Mouse (Mus musculus) small intestine, adult 2 months (tissue): ENCODE results near the gene Drd5. TPM values are rescaled to one million over a fixed set of nuclear protein-coding genes. Genes with fewer than 3 reads are reported as not detected.

ENCODE experiments used
- H3K27ac ChIP-seq: fragments of 200-500 bp; 2 replicates; pipeline ENCODE4 v1.5.1; 2012; ENCODE audit warnings: low read depth, low read length, control low read depth, inconsistent platforms; ENCODE audit not compliant: insufficient read depth
- H3K27me3 ChIP-seq: fragments of 200-500 bp; 2 replicates; pipeline ENCODE4 v1.6.1; 2012; ENCODE audit warnings: mild to moderate bottlenecking, moderate library complexity, low read length, inconsistent platforms; ENCODE audit not compliant: control insufficient read depth, insufficient read depth
- H3K36me3 ChIP-seq: fragments of 200-500 bp; 2 replicates; pipeline ENCODE4 v1.6.1; 2012; ENCODE audit warnings: mild to moderate bottlenecking, low read length, control low read depth, inconsistent platforms; ENCODE audit not compliant: control insufficient read depth, insufficient read depth
- H3K4me1 ChIP-seq: fragments of 200-500 bp; 2 replicates; pipeline ENCODE4 v1.6.1; 2012; ENCODE audit warnings: low read length, inconsistent platforms, mixed read lengths; ENCODE audit not compliant: control insufficient read depth, insufficient read depth, insufficient read length
- H3K4me3 ChIP-seq: fragments of 200-500 bp; 2 replicates; pipeline ENCODE4 v1.5.1; 2012; ENCODE audit warnings: low read depth, mild to moderate bottlenecking, control low read depth, inconsistent platforms, low read length, moderate library complexity
- CTCF ChIP-seq: fragments of 200-500 bp; IDR thresholded peaks from 2 replicates; pipeline ENCODE4 v1.5.1; 2012; ENCODE audit warnings: low read depth, mild to moderate bottlenecking, control low read depth, inconsistent platforms, low read length, moderate library complexity, mixed read lengths; ENCODE audit not compliant: insufficient replicate concordance, insufficient read length; ENCODE audit errors: extremely low read depth
- POLR2A ChIP-seq: fragments of 200-500 bp; IDR thresholded peaks from 2 replicates; pipeline ENCODE4 v1.6.1; 2012; ENCODE audit warnings: low read depth, mild to moderate bottlenecking, control low read depth, inconsistent platforms, low read length, moderate library complexity
- WGBS: fragments of 180-500 bp; shearing (Covaris S2); methylation state at CpG from one replicate; pipeline ENCODE4 v1.1.7; 2018; 5-methylcytosine and 5-hydroxymethylcytosine counted together
- polyA plus RNA-seq: library from polyadenylated mRNA; depleted of rRNA; stranded (reverse); fragments of >200 nt; gene quantifications from 2 replicates; pipeline ENCODE4 v1.2.3, GENCODE M21; 2012; rRNA removed

Gene Drd5
- polyA plus RNA-seq, 1 experiment: not detected

GRCm38 (mm10) chr5:38350351-38350929 lies 31.3 kb downstream of the Drd5 start:
- H3K27me3 ChIP-seq: no peaks in the 10 kb centered on the region
- 47% methylated on average over 5 of the region's 5 CpGs for WGBS
- H3K36me3 ChIP-seq: no peaks in the 10 kb centered on the region
- H3K4me1 ChIP-seq: no peaks in the 10 kb centered on the region
- no peak for TF ChIP-seq CTCF
- no peak for TF ChIP-seq POLR2A
- no peak overlapping the region for H3K27ac ChIP-seq
- no peak overlapping the region for H3K4me3 ChIP-seq

GRCm38 (mm10) chr5:38356927-38357326 lies 37.8 kb downstream of the Drd5 start:
- no peaks in the 10 kb centered on the region; the same call in 1 of the 2 replicates for H3K36me3 ChIP-seq
- TF ChIP-seq CTCF: no peak

GRCm38 (mm10) chr5:38359716-38360115 lies 40.5 kb downstream of the Drd5 start:
- Histone ChIP-seq H3K4me1 (no peaks in the 10 kb centered on the region), H3K27ac (no peak overlapping the region), H3K4me3 (no peak overlapping the region), H3K27me3 (no peaks in the 10 kb centered on the region), H3K36me3 (no peaks in the 10 kb centered on the region; the same call in 1 of the 2 replicates)
- TF ChIP-seq POLR2A: no peak
- TF ChIP-seq CTCF: no peak
- 87% methylated on average over 2 of the region's 2 CpGs for WGBS

More at GRCm38 (mm10) chr5:38356927-38357326, 37.8 kb downstream of the Drd5 start:
- H3K4me1 ChIP-seq: no peaks in the 10 kb centered on the region
- H3K4me3 ChIP-seq: no peak overlapping the region
- H3K27ac ChIP-seq: no peak overlapping the region
- WGBS: 76% methylated on average over 3 of the region's 3 CpGs
- no peaks in the 10 kb centered on the region for H3K27me3 ChIP-seq

- WGBS: 82% methylated on average over 5 of the region's 5 CpGs
- peaks cover 5% of the 10 kb centered on the region; the same call in 1 of the 2 replicates for H3K4me1 ChIP-seq
- H3K27me3 ChIP-seq: no peaks in the 10 kb centered on the region
- TF ChIP-seq POLR2A (no peak), CTCF (no peak)
- H3K36me3 ChIP-seq: no peaks in the 10 kb centered on the region; the same call in 1 of the 2 replicates
- no peak overlapping the region for H3K27ac ChIP-seq
- no peak overlapping the region for H3K4me3 ChIP-seq
Measured at GRCm38 (mm10) chr5:38364396-38364795, 45.2 kb downstream of the Drd5 start.

GRCm38 (mm10) chr5:38365521-38365920 lies 46.4 kb downstream of the Drd5 start:
- Histone ChIP-seq H3K4me3 (no peak overlapping the region), H3K27me3 (no peaks in the 10 kb centered on the region), H3K4me1 (peaks cover 5% of the 10 kb centered on the region; the same call in 1 of the 2 replicates), H3K27ac (no peak overlapping the region), H3K36me3 (no peaks in the 10 kb centered on the region; the same call in 1 of the 2 replicates)
- WGBS: 95% methylated on average over 2 of the region's 2 CpGs
- no peak for TF ChIP-seq POLR2A
- TF ChIP-seq CTCF: no peak

- 14% methylated on average over 18 of the region's 18 CpGs for WGBS
- Histone ChIP-seq H3K36me3 (no peaks in the 10 kb centered on the region; the same call in 1 of the 2 replicates), H3K4me3 (peak overlapping the region; percentile 42), H3K27ac (no peak overlapping the region), H3K4me1 (peaks cover 5% of the 10 kb centered on the region; the same call in 1 of the 2 replicates), H3K27me3 (no peaks in the 10 kb centered on the region)
- TF ChIP-seq POLR2A (no peak), CTCF (no peak)
Measured at GRCm38 (mm10) chr5:38366650-38367470, 47.7 kb downstream of the Drd5 start.

GRCm38 (mm10) chr5:38371308-38371707 lies 52.1 kb downstream of the Drd5 start:
- Histone ChIP-seq H3K36me3 (peaks cover 6% of the 10 kb centered on the region; the same call in 1 of the 2 replicates), H3K27me3 (no peaks in the 10 kb centered on the region), H3K4me3 (no peak overlapping the region), H3K4me1 (peaks cover 5% of the 10 kb centered on the region; the same call in 1 of the 2 replicates), H3K27ac (no peak overlapping the region)
- WGBS: 79% methylated on average over 1 of the region's 1 CpGs
- TF ChIP-seq CTCF (no peak), POLR2A (no peak)

Other genes starting within 250 kb of the Drd5 start
- 1.9 and 3.4 TPM in 2 replicates for gene Nsg1, start 159.5 kb upstream of the Drd5 start, polyA plus RNA-seq
- gene Zbtb49, start 98.9 kb upstream of the Drd5 start, polyA plus RNA-seq: 5.4 and 8.1 TPM in 2 replicates
- 0.23 and 1.4 TPM in 2 replicates for gene Lyar, start 98.9 kb upstream of the Drd5 start, polyA plus RNA-seq
- gene Tmem128, start 59.2 kb upstream of the Drd5 start, polyA plus RNA-seq: 9.6 and 19.7 TPM in 2 replicates
- not detected in 2 replicates for gene Otop1, start 43.4 kb upstream of the Drd5 start, polyA plus RNA-seq
- 5.4 and 17.3 TPM in 2 replicates for gene Slc2a9, start 183.8 kb downstream of the Drd5 start, polyA plus RNA-seq
- 99.3 and 223 TPM in 2 replicates for gene Wdr1, start 243.9 kb downstream of the Drd5 start, polyA plus RNA-seq